ENCODE assay signal across 8 mouse cellular contexts in the genomic region with DNA sequence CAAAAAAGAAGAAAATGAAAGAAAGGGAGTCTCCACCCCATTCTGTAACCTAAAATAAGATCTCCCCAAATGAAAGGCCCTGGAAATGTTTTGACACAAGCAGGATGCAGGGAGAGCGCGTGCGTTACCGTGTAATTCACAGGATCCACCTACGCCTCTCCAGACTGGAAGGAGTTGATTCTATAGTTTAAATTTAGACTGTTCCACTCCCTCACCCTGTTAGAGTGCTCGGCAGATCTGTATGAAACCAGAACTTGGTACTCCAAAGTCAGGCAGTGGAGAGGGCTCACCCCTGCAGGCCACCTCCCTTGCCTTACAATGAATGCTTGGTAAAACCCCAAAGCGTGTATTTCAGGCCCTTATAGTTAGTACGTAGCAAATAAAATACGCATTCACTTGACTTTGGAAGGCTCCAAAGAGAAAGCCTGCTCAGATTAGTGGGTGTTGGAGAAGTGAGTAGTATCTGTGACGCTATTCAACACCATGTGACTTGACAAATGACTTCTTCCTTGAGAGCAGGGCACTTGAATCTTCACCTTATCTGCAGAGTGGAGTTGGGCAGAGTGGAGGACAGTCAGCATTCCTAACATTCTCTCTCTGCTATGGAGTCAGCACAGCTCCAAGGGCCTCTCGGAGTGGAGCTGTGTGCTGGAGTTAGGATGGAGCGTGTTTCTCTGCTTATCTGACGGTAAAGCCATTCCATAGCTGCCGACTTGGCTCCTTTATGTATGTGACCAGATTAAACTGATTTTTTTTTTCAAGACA. TPM values are rescaled to one million over a fixed set of nuclear protein-coding genes. Genes with fewer than 3 reads are reported as not detected.
DNase-seq lines count a peak whose midpoint lies in the region; ATAC-seq lines count a peak whose summit lies in the region.

No protein-coding gene starts in this region.

- ATAC-seq in inflammation-experienced regulatory T-cells, adult 6 months = no peak

- peak; percentile 90 for DNase-seq in heart, adult 11 months
- no peak for DNase-seq in heart, adult 9 months (ENCODE audit: low spot score in 2 of 2)
- DNase-seq in right cerebral cortex, adult 18-20 months = peak; percentile 90
- DNase-seq in right cerebral cortex, postnatal 14 days = no peak
- peak; percentile 73 to 79 for DNase-seq in left cerebral cortex, adult 9 months (ENCODE audit: low spot score in 2 of 2)
- DNase-seq in adrenal gland, postnatal 10 days = no peak
- DNase-seq in B cell, adult 2 months = no peak

RNA-seq across cellular contexts. Expression of gene Atp1a1, which starts 8.4 kb away (rescaled TPM):
- polyA plus RNA-seq in inflammation-experienced regulatory T-cells, adult 6 months (2017; shearing (Covaris generic)) = 10 to 100 TPM in 2 of 3 experiments, 1 to 10 TPM in 1; 9.7 to 26.3 (median 14.9) TPM
- 100 to 1,000 TPM; 434 to 467 TPM for total RNA-seq in adrenal gland, postnatal 10 days (2021)

Comparison
In these comparisons a context has a peak if more than half of its experiments do, and no peak if none do; other contexts are left out.
1. DNase-seq: peak in heart, adult 11 months (single experiment), right cerebral cortex, adult 18-20 months (single experiment) and left cerebral cortex, adult 9 months (2 of 2); none in heart, adult 9 months (0 of 2), right cerebral cortex, postnatal 14 days (single experiment), adrenal gland, postnatal 10 days (single experiment) and B cell, adult 2 months (0 of 2).